Mouse (Mus musculus): ENCODE results near the gene Flii.

GRCm38 (mm10) chr11:60706076-60706475 lies 21.0 kb downstream of the Flii start:
- TF ChIP-seq POLR2A (IDR thresholded peaks at IDR 0.05; ENCODE audit: low read depth, low read length) (no peak), CTCF (IDR thresholded peaks at IDR 0.05; ENCODE audit: extremely low read depth, insufficient read length, insufficient replicate concordance, low read depth, low read length) (no peak)

Data from small intestine, adult 2 months (tissue).